Mouse (Mus musculus) small intestine, adult 2 months (tissue): ENCODE results near the gene Fntb. TPM values are rescaled to one million over a fixed set of nuclear protein-coding genes. Genes with fewer than 3 reads are reported as not detected.
A peak's percentile ranks its signal among the peaks of the same experiment; 100 is the strongest.

Experiments used
- H3K27ac ChIP-seq: fragments of 200-500 bp; 2 replicates; pipeline ENCODE4 v1.5.1; 2012; ENCODE audit warnings: low read depth, low read length, control low read depth, inconsistent platforms; ENCODE audit not compliant: insufficient read depth
- H3K27me3 ChIP-seq: fragments of 200-500 bp; 2 replicates; pipeline ENCODE4 v1.6.1; 2012; ENCODE audit warnings: mild to moderate bottlenecking, moderate library complexity, low read length, inconsistent platforms; ENCODE audit not compliant: control insufficient read depth, insufficient read depth
- H3K36me3 ChIP-seq: fragments of 200-500 bp; 2 replicates; pipeline ENCODE4 v1.6.1; 2012; ENCODE audit warnings: mild to moderate bottlenecking, low read length, control low read depth, inconsistent platforms; ENCODE audit not compliant: control insufficient read depth, insufficient read depth
- H3K4me1 ChIP-seq: fragments of 200-500 bp; 2 replicates; pipeline ENCODE4 v1.6.1; 2012; ENCODE audit warnings: low read length, inconsistent platforms, mixed read lengths; ENCODE audit not compliant: control insufficient read depth, insufficient read depth, insufficient read length
- H3K4me3 ChIP-seq: fragments of 200-500 bp; 2 replicates; pipeline ENCODE4 v1.5.1; 2012; ENCODE audit warnings: low read depth, mild to moderate bottlenecking, control low read depth, inconsistent platforms, low read length, moderate library complexity
- CTCF ChIP-seq: fragments of 200-500 bp; IDR thresholded peaks from 2 replicates; pipeline ENCODE4 v1.5.1; 2012; ENCODE audit warnings: low read depth, mild to moderate bottlenecking, control low read depth, inconsistent platforms, low read length, moderate library complexity, mixed read lengths; ENCODE audit not compliant: insufficient replicate concordance, insufficient read length; ENCODE audit errors: extremely low read depth
- POLR2A ChIP-seq: fragments of 200-500 bp; IDR thresholded peaks from 2 replicates; pipeline ENCODE4 v1.6.1; 2012; ENCODE audit warnings: low read depth, mild to moderate bottlenecking, control low read depth, inconsistent platforms, low read length, moderate library complexity
- WGBS: fragments of 180-500 bp; shearing (Covaris S2); methylation state at CpG from one replicate; pipeline ENCODE4 v1.1.7; 2018; 5-methylcytosine and 5-hydroxymethylcytosine counted together
- polyA plus RNA-seq: library from polyadenylated mRNA; depleted of rRNA; stranded (reverse); fragments of >200 nt; gene quantifications from 2 replicates; pipeline ENCODE4 v1.2.3, GENCODE M21; 2012

The Fntb gene
- polyA plus RNA-seq, 1 experiment: 27.1 TPM

DNA sequence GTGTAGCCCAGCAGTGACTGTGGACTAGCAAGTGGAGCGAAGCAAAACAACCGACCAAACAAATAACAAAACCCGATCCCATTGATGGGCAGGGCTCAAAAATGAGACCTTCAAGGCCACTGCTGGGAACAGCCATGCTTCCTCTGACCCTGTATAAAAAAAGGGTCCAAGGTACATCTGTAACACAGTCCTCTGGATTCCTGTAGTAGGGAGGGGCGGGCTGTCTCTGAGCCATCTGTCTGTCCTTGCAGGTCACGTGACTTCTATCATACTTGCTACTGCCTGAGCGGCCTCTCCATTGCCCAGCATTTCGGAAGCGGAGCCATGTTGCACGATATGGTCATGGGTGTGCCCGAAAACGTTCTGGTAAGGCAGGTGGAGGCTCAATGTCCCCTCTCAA is 150.8 kb downstream of the Fntb start:
- H3K27ac ChIP-seq: peak overlapping the region; percentile 69
- 57% methylated on average over 11 of the region's 11 CpGs for WGBS
- TF ChIP-seq POLR2A: no peak

DNA sequence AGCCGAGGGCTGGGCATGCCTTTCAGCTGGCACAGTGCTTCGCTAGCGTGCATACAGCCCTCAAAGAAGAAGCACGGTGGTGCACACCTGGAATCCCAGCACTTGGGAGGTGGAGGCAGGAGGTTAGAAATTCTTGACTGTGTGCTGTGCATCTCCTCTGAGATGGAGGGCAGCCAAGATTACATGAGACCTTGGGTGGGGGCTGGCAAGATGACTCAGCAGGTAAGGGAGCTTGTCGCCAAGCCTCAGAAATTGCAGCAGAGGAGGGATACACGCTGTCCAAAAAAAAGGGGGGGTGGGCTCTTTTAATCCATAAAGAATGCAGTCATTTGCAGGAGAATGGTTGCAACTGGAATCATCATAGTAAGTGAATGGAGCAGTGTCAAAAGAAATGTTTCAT is 152.7 kb downstream of the Fntb start:
- H3K27me3 ChIP-seq: no peaks in the 10 kb centered on the region
- peaks cover 13% of the 10 kb centered on the region for H3K4me1 ChIP-seq
- 85% methylated on average over 6 of the region's 6 CpGs for WGBS
- H3K4me3 ChIP-seq: no peak overlapping the region
- H3K36me3 ChIP-seq: peaks cover 8% of the 10 kb centered on the region
- TF ChIP-seq POLR2A (no peak), CTCF (no peak)
- no peak overlapping the region for H3K27ac ChIP-seq

More for the DNA sequence above, 150.8 kb downstream of the Fntb start:
- H3K36me3 ChIP-seq: peaks cover 8% of the 10 kb centered on the region
- peaks cover 15% of the 10 kb centered on the region for H3K4me1 ChIP-seq
- H3K27me3 ChIP-seq: no peaks in the 10 kb centered on the region
- peak overlapping the region; percentile 43 for H3K4me3 ChIP-seq

DNA sequence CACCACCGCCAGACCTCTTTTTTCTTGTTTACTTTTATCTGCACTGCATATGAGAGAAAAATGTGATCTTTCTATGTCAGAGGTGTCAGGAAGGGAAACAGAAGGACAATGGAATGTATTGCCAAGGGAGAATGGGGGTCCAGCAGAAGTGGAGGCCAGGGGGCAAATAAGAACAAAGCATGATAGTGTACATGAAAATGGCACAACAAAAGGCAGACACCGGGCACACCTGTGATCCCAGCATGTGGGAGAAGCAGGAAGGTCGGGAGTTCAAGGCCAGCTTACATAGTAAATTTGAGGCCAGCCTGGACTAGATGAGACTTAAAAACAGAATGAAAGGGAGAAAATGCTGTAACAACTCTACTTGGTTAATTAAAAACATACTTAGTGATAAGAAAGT is 153.5 kb downstream of the Fntb start:
- Histone ChIP-seq H3K27ac (no peak overlapping the region), H3K4me3 (no peak overlapping the region), H3K36me3 (peaks cover 8% of the 10 kb centered on the region), H3K4me1 (peaks cover 13% of the 10 kb centered on the region), H3K27me3 (no peaks in the 10 kb centered on the region)
- TF ChIP-seq POLR2A: no peak
- no peak for TF ChIP-seq CTCF
- 66% methylated on average over 3 of the region's 3 CpGs for WGBS

DNA sequence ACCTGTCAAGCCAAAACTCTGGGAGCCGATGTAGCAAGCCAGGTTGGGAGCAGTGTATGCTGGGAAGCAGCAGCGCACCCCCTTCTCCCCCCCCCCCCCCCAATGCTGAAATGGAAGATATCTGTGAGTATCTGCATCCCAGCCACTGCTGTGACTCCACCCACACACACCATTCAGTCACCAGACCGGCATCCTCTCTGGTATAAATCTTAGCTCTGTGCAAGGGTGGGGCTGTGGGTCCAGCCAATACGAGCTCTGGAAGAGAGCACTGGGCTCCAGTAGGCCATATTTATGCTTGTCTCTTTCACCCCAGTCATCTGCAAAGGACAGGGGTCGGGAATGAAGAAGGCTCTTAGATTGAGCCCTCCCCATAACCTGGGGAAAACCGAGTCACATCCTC is 155.0 kb downstream of the Fntb start:
- TF ChIP-seq POLR2A (no peak), CTCF (no peak)
- Histone ChIP-seq H3K27me3 (no peaks in the 10 kb centered on the region), H3K27ac (no peak overlapping the region), H3K4me3 (no peak overlapping the region), H3K4me1 (peaks cover 13% of the 10 kb centered on the region), H3K36me3 (peaks cover 8% of the 10 kb centered on the region)
- WGBS: 79% methylated on average over 6 of the region's 6 CpGs

DNA sequence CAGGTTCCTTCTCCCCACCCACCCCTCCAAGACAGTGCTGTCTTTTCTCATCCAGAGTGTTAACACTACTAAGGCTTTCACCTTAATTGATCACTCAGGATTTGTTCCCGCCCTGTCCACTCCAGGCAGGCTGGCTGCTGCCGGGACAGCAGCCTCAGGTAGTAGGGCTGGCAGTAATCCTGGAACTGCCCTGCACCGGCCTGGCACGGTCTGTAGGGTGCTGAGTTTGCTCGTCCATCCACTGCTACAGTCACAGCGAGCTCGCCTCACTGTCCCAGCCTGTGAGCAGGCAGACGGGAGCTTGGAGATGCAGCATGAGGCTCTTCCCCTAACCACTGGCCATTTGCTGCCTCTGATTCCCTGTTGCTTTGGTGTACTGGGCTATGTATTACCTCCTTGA is 155.6 kb downstream of the Fntb start:
- Histone ChIP-seq H3K4me3 (no peak overlapping the region), H3K27ac (no peak overlapping the region), H3K27me3 (no peaks in the 10 kb centered on the region), H3K36me3 (peaks cover 8% of the 10 kb centered on the region), H3K4me1 (peaks cover 11% of the 10 kb centered on the region)
- 96% methylated on average over 8 of the region's 8 CpGs for WGBS
- TF ChIP-seq CTCF (no peak), POLR2A (no peak)

DNA sequence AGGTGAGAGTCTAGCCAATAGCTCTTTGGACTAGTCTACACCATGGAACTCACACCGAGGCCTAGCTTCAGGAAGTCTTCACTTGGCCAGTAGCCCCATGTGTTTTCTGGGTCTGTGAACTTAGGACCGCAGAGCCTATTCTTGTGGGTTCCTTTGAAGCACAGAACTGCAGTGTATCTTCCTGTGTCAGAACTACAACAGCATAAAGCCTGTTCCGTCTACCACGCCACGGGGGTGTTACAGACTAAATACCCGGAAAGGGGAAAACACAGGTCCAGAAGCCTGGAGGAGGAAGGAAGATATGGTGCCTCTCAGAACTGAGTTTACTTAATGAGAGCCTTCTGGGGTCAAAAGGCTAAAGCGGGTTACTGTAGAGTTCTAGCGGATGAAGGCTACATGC is 157.7 kb downstream of the Fntb start:
- no peak overlapping the region for H3K27ac ChIP-seq
- WGBS: 81% methylated on average over 8 of the region's 8 CpGs
- H3K27me3 ChIP-seq: no peaks in the 10 kb centered on the region

DNA sequence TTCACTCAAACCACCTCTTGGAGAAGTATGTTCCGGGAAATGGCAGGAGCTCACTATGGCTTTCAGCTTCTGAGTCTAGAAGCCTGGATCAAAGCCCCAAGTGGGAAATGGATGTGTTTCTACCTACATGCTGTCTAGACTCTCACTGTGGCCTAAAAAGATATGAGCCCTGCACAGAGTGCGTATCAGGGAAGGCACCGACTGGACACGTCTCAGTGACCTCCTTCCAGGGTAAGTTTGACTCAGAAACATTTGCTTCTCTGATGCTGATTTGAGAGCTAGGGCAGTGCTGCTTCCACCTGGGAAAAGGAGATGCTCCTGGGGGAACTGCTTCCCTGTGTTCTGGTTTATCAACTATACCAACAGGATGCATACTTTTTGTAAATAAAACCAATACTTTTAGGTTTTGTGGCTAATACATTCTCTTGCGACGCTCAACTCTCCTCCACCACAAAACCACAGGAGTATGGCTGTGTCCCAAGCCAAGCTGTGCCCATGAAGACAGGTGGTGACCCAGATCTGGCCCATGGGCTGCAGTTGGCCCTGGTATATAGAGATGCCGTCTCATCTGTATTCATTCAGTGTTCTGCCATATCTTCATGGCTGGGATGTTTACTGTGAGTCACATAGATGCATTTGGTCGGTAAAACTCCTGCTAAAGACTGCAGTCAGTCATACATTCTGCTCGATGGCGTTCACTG is 159.7 kb downstream of the Fntb start:
- H3K36me3 ChIP-seq: peaks cover 12% of the 10 kb centered on the region
- no peak overlapping the region for H3K27ac ChIP-seq
- H3K27me3 ChIP-seq: no peaks in the 10 kb centered on the region
- WGBS: 85% methylated on average over 10 of the region's 10 CpGs
- no peak overlapping the region for H3K4me3 ChIP-seq
- TF ChIP-seq POLR2A (no peak), CTCF (no peak)
- H3K4me1 ChIP-seq: peaks cover 22% of the 10 kb centered on the region

More for the DNA sequence above, 157.7 kb downstream of the Fntb start:
- no peak overlapping the region for H3K4me3 ChIP-seq
- no peak for TF ChIP-seq CTCF
- TF ChIP-seq POLR2A: no peak
- peaks cover 14% of the 10 kb centered on the region for H3K4me1 ChIP-seq
- H3K36me3 ChIP-seq: peaks cover 8% of the 10 kb centered on the region
